ENCODE assay signal across 30 mouse cellular contexts in the genomic region with DNA sequence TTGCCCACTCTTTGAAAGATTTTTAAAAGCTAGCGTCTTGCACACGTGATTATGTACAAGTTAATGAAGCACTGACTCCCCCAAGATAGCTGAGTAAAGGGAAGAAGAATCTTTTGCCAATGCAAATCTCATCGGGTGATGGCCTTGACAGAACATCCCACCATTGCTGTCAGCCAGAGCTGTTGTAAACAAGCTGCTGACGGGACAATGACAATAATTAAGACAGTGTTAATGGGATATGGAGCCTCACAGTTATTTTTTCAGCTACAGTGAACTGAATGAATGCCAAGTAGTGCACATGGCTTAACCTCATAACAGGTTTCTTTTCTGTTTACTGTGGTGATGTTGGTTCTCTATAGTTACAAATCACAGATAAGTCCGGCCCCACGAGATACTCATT.
DNase-seq lines count a peak whose midpoint lies in the region; ATAC-seq and TF ChIP-seq lines count a peak whose summit lies in the region.
"Had no signal": no experiment of that assay in that cellular context is flagged by ENCODE, and none has a peak within 500 bp of the region (broad histone marks: within the 10 kb centered on the region; RNA-seq: fewer than 3 reads in every experiment).

No protein-coding gene starts in this region.

- WGBS in hindbrain, postnatal 0 days, result 55% methylated on average over 6 of the region's 6 CpGs
- WGBS in hindbrain, embryonic 13.5 days, result 80% methylated on average over 6 of the region's 6 CpGs

- ATAC-seq in hindbrain, postnatal 0 days, result peak; percentile 61; the same call in 1 of the 2 replicates
- no peak for ATAC-seq in hindbrain, embryonic 13.5 days (ENCODE audit: low FRiP score)
- ATAC-seq: inflammation-experienced regulatory T-cells, adult 6 months; midbrain, embryonic 15.5 days had no signal

- no peak overlapping the region for H3K27ac ChIP-seq in hindbrain, postnatal 0 days
- no peak overlapping the region for H3K27ac ChIP-seq in hindbrain, embryonic 13.5 days
- H3K27ac ChIP-seq: hindbrain, embryonic 14.5 days; kidney, embryonic 15.5 days; limb, embryonic 10.5 days; limb, embryonic 15.5 days; liver, embryonic 13.5 days; midbrain, embryonic 15.5 days; neural tube, embryonic 12.5 days; stomach, embryonic 15.5 days had no signal

- no peak overlapping the region for H3K4me3 ChIP-seq in hindbrain, postnatal 0 days (ENCODE audit: low read length)
- H3K4me3 ChIP-seq in hindbrain, embryonic 13.5 days, result no peak overlapping the region
- H3K4me3 ChIP-seq: erythroblast, embryonic 14.5 days; heart, embryonic 12.5 days; kidney, embryonic 15.5 days; limb, embryonic 10.5 days; limb, embryonic 15.5 days; liver, embryonic 13.5 days; midbrain, embryonic 15.5 days; neural tube, embryonic 12.5 days; stomach, embryonic 15.5 days had no signal

- no peaks in the 10 kb centered on the region for H3K4me1 ChIP-seq in hindbrain, postnatal 0 days (ENCODE audit: insufficient read depth, low read length)
- H3K4me1 ChIP-seq in hindbrain, embryonic 13.5 days (replicated peaks), result no peaks in the 10 kb centered on the region
- H3K4me1 ChIP-seq: heart, embryonic 12.5 days; kidney, embryonic 15.5 days; limb, embryonic 10.5 days; limb, embryonic 15.5 days; liver, embryonic 13.5 days; midbrain, embryonic 15.5 days; neural tube, embryonic 12.5 days; stomach, embryonic 15.5 days had no signal

- H3K4me2 ChIP-seq in hindbrain, postnatal 0 days (ENCODE audit: low read depth, low read length), result no peak overlapping the region
- no peak overlapping the region for H3K4me2 ChIP-seq in hindbrain, embryonic 13.5 days
- H3K4me2 ChIP-seq: heart, embryonic 12.5 days; hindbrain, embryonic 14.5 days; kidney, embryonic 15.5 days; limb, embryonic 15.5 days; liver, embryonic 13.5 days; midbrain, embryonic 15.5 days; neural tube, embryonic 12.5 days; stomach, embryonic 15.5 days had no signal

- TF ChIP-seq CTCF in hindbrain, postnatal 0 days (IDR thresholded peaks at IDR 0.05; ENCODE audit: low read depth), result no peak
- TF ChIP-seq CTCF in brain, embryonic 14.5 days (IDR thresholded peaks at IDR 0.05; ENCODE audit: borderline replicate concordance, extremely low read depth, insufficient read depth, insufficient read length), result no peak

- H3K9ac ChIP-seq in hindbrain, postnatal 0 days (replicated peaks; ENCODE audit: low read length), result no peak overlapping the region
- no peak overlapping the region for H3K9ac ChIP-seq in hindbrain, embryonic 13.5 days
- H3K9ac ChIP-seq: heart, embryonic 12.5 days; hindbrain, embryonic 14.5 days; kidney, embryonic 15.5 days; limb, embryonic 15.5 days; liver, embryonic 13.5 days; midbrain, embryonic 15.5 days; neural tube, embryonic 12.5 days; stomach, embryonic 15.5 days had no signal

- no peaks in the 10 kb centered on the region for H3K36me3 ChIP-seq in hindbrain, postnatal 0 days (ENCODE audit: insufficient read depth, low read length)
- no peaks in the 10 kb centered on the region for H3K36me3 ChIP-seq in hindbrain, embryonic 13.5 days
- H3K36me3 ChIP-seq: heart, embryonic 12.5 days; kidney, embryonic 15.5 days; limb, embryonic 10.5 days; limb, embryonic 15.5 days; liver, embryonic 13.5 days; midbrain, embryonic 15.5 days; neural tube, embryonic 12.5 days; stomach, embryonic 15.5 days had no signal

- no peak for TF ChIP-seq POLR2A in brain, embryonic 14.5 days (IDR thresholded peaks at IDR 0.05; ENCODE audit: borderline replicate concordance, extremely low read depth, insufficient read depth, insufficient read length, poor library complexity, severe bottlenecking)

- H3K27me3 ChIP-seq in hindbrain, postnatal 0 days (ENCODE audit: insufficient read depth, low read length), result no peaks in the 10 kb centered on the region
- H3K27me3 ChIP-seq in hindbrain, embryonic 13.5 days, result no peaks in the 10 kb centered on the region
- H3K27me3 ChIP-seq: CH12.LX; heart, embryonic 12.5 days; kidney, embryonic 15.5 days; limb, embryonic 15.5 days; liver, embryonic 13.5 days; midbrain, embryonic 15.5 days; neural tube, embryonic 12.5 days; stomach, embryonic 15.5 days had no signal

- DNase-seq in cerebellum, adult 9-10 months, result peak; percentile 6
- DNase-seq in cerebellum, postnatal 4 days (ENCODE audit: low spot score in 2 of 2), result no peak
- DNase-seq in hindbrain, postnatal 0 days (ENCODE audit: low spot score), result peak; percentile 1
- peak; percentile 87 for DNase-seq in brain, embryonic 14.5 days (ENCODE audit: low read depth)
- DNase-seq in retina, postnatal 1 day, result peak; percentile 71
- no peak for DNase-seq in right cerebral cortex, adult 2 months (ENCODE audit: low spot score in 2 of 2)
- DNase-seq: adrenal gland, adult 8-10 months; cerebellum, adult 11-12 months; gastrocnemius, postnatal 25 days; heart, adult 18-20 months; heart, postnatal 4 days; kidney, adult 18-20 months; kidney, postnatal 25 days; liver, embryonic 13.5 days; lung, adult 18-20 months; lung, postnatal 10 days; right cerebral cortex, postnatal 25 days; thymus, postnatal 14 days had no signal

- no peaks in the 10 kb centered on the region for H3K9me3 ChIP-seq in hindbrain, postnatal 0 days (ENCODE audit: low read length)
- H3K9me3 ChIP-seq in hindbrain, embryonic 13.5 days, result no peaks in the 10 kb centered on the region
- H3K9me3 ChIP-seq: heart, embryonic 12.5 days; kidney, embryonic 15.5 days; limb, embryonic 10.5 days; limb, embryonic 15.5 days; liver, embryonic 13.5 days; midbrain, embryonic 15.5 days; neural tube, embryonic 12.5 days; stomach, embryonic 15.5 days had no signal

Comparison
In these comparisons a context has a peak if more than half of its experiments do, and no peak if none do; other contexts are left out.
1. DNase-seq: peak in cerebellum, adult 9-10 months (single experiment), hindbrain, postnatal 0 days (single experiment), brain, embryonic 14.5 days (single experiment) and retina, postnatal 1 day (single experiment); none in cerebellum, postnatal 4 days (0 of 2) and right cerebral cortex, adult 2 months (0 of 2).